Mouse (Mus musculus): ENCODE measurements at regions not wholly inside any gene's neighbourhood (a gene's known extent, or its start where the extent isn't known, plus 50 kb on each side); places are given as distances from the start of the nearest gene placed in this dataset.
A peak's percentile ranks its signal among the peaks of the same experiment; 100 is the strongest.

DNA sequence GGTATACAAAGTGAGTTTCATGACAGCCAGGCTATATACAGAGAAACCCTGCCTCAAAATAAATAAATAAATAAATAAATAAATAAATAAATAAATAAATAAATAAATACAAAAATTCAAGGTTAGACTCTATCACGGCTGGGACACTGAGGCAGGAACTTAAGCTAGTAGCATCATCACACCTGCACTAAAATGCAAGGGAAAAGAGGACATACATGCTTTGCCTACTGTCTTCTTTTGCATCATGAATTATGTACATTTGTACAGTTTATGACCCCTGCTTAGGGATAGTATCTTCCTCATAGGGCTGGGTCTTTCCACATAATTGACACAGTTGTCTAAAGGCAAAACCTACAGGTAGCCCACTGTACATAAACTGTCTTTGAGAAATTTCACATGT, 252.5 kb downstream of the Tpm3-rs7 start:
- DNase-seq (ENCODE audit: low read depth, low spot score): no peak

DNA sequence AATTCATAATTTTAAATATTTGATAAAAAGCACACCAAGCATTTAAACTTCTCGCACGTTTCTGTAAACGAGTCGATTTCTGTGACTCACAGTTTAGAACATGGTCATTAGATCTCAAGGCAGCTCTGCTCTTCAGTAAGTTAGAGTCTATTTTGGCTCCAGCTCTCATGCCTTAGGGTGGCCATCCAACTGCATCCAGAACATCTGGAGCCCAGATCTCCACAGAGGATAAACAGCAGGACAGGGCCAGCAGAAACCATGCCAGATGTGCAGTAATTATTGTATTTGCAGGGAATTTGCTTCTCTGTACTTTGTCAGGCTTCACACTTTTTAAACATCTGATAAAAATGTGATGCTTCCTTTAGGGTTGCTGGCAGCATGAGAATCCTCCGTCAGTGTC, 276.4 kb downstream of the Tpm3-rs7 start:
- peak; percentile 3 for DNase-seq (ENCODE audit: low read depth, low spot score)

DNA sequence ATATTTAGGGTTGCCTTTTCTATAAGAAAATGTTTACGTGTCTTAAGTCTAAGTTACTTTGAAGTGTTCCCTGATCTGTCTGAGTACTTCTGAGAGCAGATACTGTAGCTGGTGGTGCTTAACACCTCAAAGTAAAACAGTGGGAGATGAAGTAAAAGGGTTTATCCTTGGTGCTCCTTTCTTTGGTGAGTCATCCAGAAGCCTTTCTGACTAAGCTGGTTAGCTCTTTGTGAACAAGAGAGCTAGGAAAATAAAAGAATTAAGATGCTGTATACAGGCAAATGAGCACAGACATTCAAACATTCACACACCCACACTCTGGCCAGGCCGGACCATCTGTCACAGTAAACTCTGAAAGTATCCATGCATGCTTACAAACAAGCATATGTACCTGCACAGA, 312.7 kb downstream of the Tpm3-rs7 start:
- DNase-seq (ENCODE audit: low read depth, low spot score): no peak

GRCm38 (mm10) chr14:113651296-113651695, 336.9 kb downstream of the Tpm3-rs7 start:
- DNase-seq (ENCODE audit: low read depth, low spot score): no peak

GRCm38 (mm10) chr14:113656864-113657263, 342.5 kb downstream of the Tpm3-rs7 start:
- no peak for DNase-seq (ENCODE audit: low read depth, low spot score)

DNA sequence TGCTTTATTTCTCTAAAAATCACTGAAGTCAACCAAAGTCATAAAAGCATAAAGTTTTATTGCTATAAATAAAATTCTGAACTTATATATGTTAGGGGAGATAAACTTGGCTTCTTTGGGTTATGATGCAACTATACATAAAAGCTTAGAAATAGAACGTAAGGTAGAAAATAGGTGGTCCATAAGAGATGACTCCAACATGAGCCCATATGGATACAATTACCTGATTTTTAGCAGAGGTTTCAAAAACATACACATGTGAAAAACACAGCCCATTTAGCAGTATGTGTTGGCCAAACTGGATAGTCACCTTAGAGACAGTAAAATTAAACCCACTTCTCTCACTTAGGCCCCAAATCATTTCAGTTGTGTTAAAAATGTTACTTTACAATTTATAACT, 354.3 kb downstream of the Tpm3-rs7 start:
- DNase-seq (ENCODE audit: low read depth, low spot score): no peak

- DNase-seq (ENCODE audit: low read depth, low spot score): no peak
Observed at GRCm38 (mm10) chr14:113669386-113669785, 355.0 kb downstream of the Tpm3-rs7 start.

DNA sequence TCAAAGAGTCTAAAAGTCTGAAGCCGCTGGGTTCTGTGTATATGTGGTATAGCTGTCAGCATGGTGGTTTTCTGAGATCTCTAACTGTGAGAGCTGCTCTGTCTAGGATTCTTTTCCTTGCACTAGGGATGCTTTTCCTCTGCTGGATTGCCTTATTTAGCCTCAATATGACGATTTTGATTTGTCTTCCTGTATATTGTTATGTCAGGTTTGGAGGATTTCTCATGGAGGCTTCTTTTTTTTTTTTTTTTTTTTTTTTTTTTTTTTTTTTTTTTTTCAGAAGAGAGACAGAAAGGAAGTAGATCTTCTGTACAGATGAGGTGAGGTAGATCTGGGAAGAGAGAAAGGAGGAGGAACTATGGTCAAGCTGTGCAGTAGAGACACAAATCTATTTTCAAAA, 396.5 kb downstream of the Tpm3-rs7 start:
- no peak for DNase-seq (ENCODE audit: low read depth, low spot score)
